Mouse (Mus musculus) heart, embryonic 16.5 days (tissue): Measurements from ENCODE around the gene Stx6. TPM values are rescaled to one million over a fixed set of nuclear protein-coding genes. Genes with fewer than 3 reads are reported as not detected.

Experiments used
- ATAC-seq: fragments of 200-750 bp; cut with Nextera tagmentation; replicated peaks from 2 replicates; pipeline ENCODE4 v1.8.0; 2017; ENCODE audit warnings: moderate number of reproducible peaks; ENCODE audit not compliant: insufficient read depth, low FRiP score; ENCODE audit errors: extremely low read depth
- H3K27ac ChIP-seq: fragments of 300-500 bp; sonication (generic); 2 replicates; pipeline ENCODE4 v1.5.1; 2014; ENCODE audit warnings: mild to moderate bottlenecking, low read length, control low read depth, moderate library complexity
- H3K27me3 ChIP-seq: fragments of 300-500 bp; sonication (generic); 2 replicates; pipeline ENCODE4 v1.6.1; 2014; ENCODE audit warnings: low read length, mixed read lengths; ENCODE audit not compliant: control insufficient read depth, insufficient read depth
- H3K36me3 ChIP-seq: fragments of 300-500 bp; sonication (generic); 2 replicates; pipeline ENCODE4 v1.6.1; 2014; ENCODE audit not compliant: control insufficient read depth, insufficient read depth
- H3K4me1 ChIP-seq: fragments of 300-500 bp; sonication (generic); 2 replicates; pipeline ENCODE4 v1.6.1; 2014; ENCODE audit warnings: low read length, mixed read lengths; ENCODE audit not compliant: control insufficient read depth, insufficient read depth
- H3K4me2 ChIP-seq: fragments of 300-500 bp; sonication (generic); 2 replicates; pipeline ENCODE4 v1.6.1; 2014; ENCODE audit warnings: low read depth, mild to moderate bottlenecking, control low read depth, low read length
- H3K4me3 ChIP-seq: fragments of 300-500 bp; sonication (generic); 2 replicates; pipeline ENCODE4 v1.5.1; 2014; ENCODE audit warnings: mild to moderate bottlenecking, control low read depth, low read length
- H3K9ac ChIP-seq: fragments of 300-500 bp; sonication (generic); 2 replicates; pipeline ENCODE4 v1.6.1; 2014; ENCODE audit warnings: low read length, control low read depth
- H3K9me3 ChIP-seq: fragments of 300-500 bp; sonication (generic); replicated peaks from 2 replicates; pipeline ENCODE4 v1.6.1; 2016; ENCODE audit warnings: low read length; ENCODE audit not compliant: control insufficient read depth
- WGBS: fragments of 180-500 bp; shearing (Covaris S2); extraction: QIAGEN DNeasy Blood & Tissue Kit; methylation state at CpG from one replicate; pipeline ENCODE4 v1.1.7; 2014; 5-methylcytosine and 5-hydroxymethylcytosine counted together
- polyA plus RNA-seq: library from polyadenylated mRNA; unstranded; fragments of >200 nt; fragmentation: Nextera tagmentation; extraction: Ambion mirVana; gene quantifications from 2 replicates; pipeline ENCODE4 v1.2.1, GENCODE M21; 2015

Gene Stx6
- 53.4 and 54.0 TPM in 2 replicates for polyA plus RNA-seq

DNA sequence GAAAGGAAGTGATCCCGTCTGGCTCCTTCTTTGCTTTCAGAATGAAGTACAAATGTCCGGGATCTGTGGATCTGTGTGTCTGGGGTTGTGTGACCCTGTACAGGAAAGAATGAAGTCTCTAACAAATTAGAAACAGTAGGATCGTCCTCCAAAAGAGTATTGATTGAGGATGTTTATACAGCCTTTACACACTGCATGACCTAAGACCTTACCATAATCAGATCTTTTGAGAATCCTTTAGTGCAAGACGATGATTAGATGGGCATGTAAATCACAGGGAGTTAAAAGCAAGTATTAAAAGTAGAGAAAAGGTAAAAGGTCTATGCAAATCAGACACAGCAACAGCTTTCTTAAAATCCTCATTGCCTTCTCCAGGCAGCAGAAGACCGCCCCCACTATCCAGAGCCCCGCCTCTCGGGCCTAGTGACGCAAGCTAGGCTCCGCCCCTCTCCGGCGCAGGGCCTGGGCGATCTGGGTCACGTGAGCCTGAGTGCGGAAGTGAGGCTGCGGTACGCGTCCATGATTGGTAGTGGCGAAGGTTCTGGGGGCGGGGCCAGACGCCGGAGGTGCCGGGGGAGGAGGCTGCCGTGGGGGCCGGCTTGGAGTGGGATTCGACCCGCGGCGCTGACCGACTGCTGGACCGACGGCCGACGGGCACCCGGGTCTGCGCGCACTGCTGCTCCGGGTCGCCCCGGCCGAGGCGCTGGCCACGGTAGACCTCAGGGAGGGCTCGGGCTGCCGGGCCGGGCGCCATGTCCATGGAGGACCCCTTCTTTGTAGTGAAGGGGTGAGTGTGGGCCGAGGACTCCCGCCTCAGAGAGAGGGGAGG lies at the start of gene Stx6:
Gene Stx6, plus strand, starts transcription at position 575 of the 829 bp plus-strand sequence.
- peaks cover 6% of the 10 kb centered on the region for H3K4me1 ChIP-seq
- H3K36me3 ChIP-seq, result no peaks in the 10 kb centered on the region
- H3K27ac ChIP-seq, result peak within 1 kb of the TSS; percentile 90
- H3K9me3 ChIP-seq, result no peaks in the 10 kb centered on the region
- H3K9ac ChIP-seq, result peak within 1 kb of the TSS; percentile 95
- peak within 1 kb of the TSS; percentile 99 for H3K4me3 ChIP-seq
- peak within 1 kb of the TSS; percentile 88 for H3K4me2 ChIP-seq
- H3K27me3 ChIP-seq, result no peaks in the 10 kb centered on the region
- 3% methylated on average over 48 of the region's 48 CpGs for WGBS
- ATAC-seq, result peak; percentile 97

GRCm38 (mm10) chr1:155109387-155110350 lies 48.8 kb upstream of the Stx6 start:
- H3K9me3 ChIP-seq, result no peaks in the 10 kb centered on the region; the same call in 1 of the 2 replicates
- no peaks in the 10 kb centered on the region for H3K36me3 ChIP-seq
- WGBS, result 12% methylated on average over 18 of the region's 18 CpGs
- H3K27me3 ChIP-seq, result no peaks in the 10 kb centered on the region
- H3K9ac ChIP-seq, result peak overlapping the region; percentile 39
- H3K27ac ChIP-seq, result peak overlapping the region; percentile 85
- 0 out of 2 replicates have a peak, but pooled peaks have one; percentile 24 for ATAC-seq
- peaks cover 29% of the 10 kb centered on the region for H3K4me1 ChIP-seq
- H3K4me3 ChIP-seq, result 0 out of 2 replicates have a peak overlapping the region, but pooled peaks have one; percentile 11
- peak overlapping the region; percentile 48 for H3K4me2 ChIP-seq

GRCm38 (mm10) chr1:155111491-155111890 lies 47.0 kb upstream of the Stx6 start:
- Histone ChIP-seq H3K9me3 (no peaks in the 10 kb centered on the region), H3K36me3 (no peaks in the 10 kb centered on the region), H3K9ac (peak overlapping the region; percentile 30; the same call in 1 of the 2 replicates), H3K27ac (no peak overlapping the region), H3K27me3 (no peaks in the 10 kb centered on the region), H3K4me3 (no peak overlapping the region), H3K4me1 (peaks cover 29% of the 10 kb centered on the region), H3K4me2 (no peak overlapping the region)
- no peak for ATAC-seq
- WGBS, result 55% methylated on average over 6 of the region's 6 CpGs

GRCm38 (mm10) chr1:155112118-155112517 lies 46.4 kb upstream of the Stx6 start:
- no peaks in the 10 kb centered on the region for H3K27me3 ChIP-seq
- H3K4me3 ChIP-seq, result no peak overlapping the region
- H3K27ac ChIP-seq, result no peak overlapping the region
- no peak overlapping the region for H3K9ac ChIP-seq
- peaks cover 29% of the 10 kb centered on the region for H3K4me1 ChIP-seq
- no peaks in the 10 kb centered on the region for H3K9me3 ChIP-seq
- H3K4me2 ChIP-seq, result no peak overlapping the region
- no peaks in the 10 kb centered on the region for H3K36me3 ChIP-seq
- ATAC-seq, result no peak
- 34% methylated on average over 4 of the region's 4 CpGs for WGBS

DNA sequence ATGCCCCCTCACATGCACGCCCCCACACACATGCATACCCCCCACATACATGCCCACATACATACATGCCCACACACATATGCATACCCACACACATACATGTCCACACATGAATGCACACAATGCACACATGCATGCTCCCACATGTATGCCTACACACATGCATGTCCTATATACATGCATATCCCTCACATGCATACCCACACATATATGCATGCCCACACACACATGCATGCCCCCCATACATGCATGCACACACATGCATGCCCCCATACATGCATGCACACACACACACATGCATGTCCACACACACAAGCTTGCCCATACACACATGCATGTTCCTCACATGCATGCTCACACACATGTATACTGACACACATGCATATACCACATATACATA lies 45.6 kb upstream of the Stx6 start:
- H3K9ac ChIP-seq, result no peak overlapping the region
- H3K27ac ChIP-seq, result no peak overlapping the region
- no peaks in the 10 kb centered on the region for H3K36me3 ChIP-seq
- H3K27me3 ChIP-seq, result no peaks in the 10 kb centered on the region
- H3K9me3 ChIP-seq, result no peaks in the 10 kb centered on the region
- H3K4me2 ChIP-seq, result no peak overlapping the region
- no peak for ATAC-seq
- no peak overlapping the region for H3K4me3 ChIP-seq
- peaks cover 29% of the 10 kb centered on the region for H3K4me1 ChIP-seq
- WGBS, result 100% methylated on average over 1 of the region's 1 CpGs

DNA sequence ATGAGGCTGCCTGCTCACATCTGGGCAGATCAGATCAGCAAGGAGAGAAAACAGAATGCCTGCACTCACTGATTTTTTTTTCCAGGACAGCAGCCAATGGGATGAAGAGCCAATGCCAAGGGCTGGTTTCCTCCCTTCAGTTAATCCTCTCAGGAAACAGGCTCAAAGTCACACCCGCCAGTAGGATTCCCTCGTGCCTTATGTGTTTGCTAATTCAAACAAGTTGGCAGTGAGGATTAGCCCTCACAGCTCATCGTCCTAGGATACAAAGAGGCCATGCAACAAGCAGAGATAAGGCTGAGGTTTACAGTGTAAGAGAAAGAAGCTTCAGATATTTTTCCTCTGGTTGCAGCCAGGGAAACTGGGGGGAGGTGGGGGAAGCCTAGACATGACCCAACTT lies 44.6 kb upstream of the Stx6 start:
- WGBS, result 21% methylated on average over 3 of the region's 3 CpGs
- Histone ChIP-seq H3K4me3 (no peak overlapping the region), H3K27me3 (no peaks in the 10 kb centered on the region), H3K4me2 (no peak overlapping the region), H3K27ac (no peak overlapping the region), H3K4me1 (peaks cover 23% of the 10 kb centered on the region), H3K9me3 (no peaks in the 10 kb centered on the region), H3K36me3 (no peaks in the 10 kb centered on the region), H3K9ac (no peak overlapping the region)
- ATAC-seq, result no peak; the same call in 1 of the 2 replicates

- 76% methylated on average over 1 of the region's 1 CpGs for WGBS
- no peak overlapping the region for H3K4me2 ChIP-seq
- H3K36me3 ChIP-seq, result no peaks in the 10 kb centered on the region
- H3K9ac ChIP-seq, result no peak overlapping the region
- no peaks in the 10 kb centered on the region for H3K9me3 ChIP-seq
- ATAC-seq, result no peak
- H3K4me3 ChIP-seq, result no peak overlapping the region
- no peaks in the 10 kb centered on the region for H3K27me3 ChIP-seq
- H3K27ac ChIP-seq, result no peak overlapping the region
- peaks cover 8% of the 10 kb centered on the region for H3K4me1 ChIP-seq
These were observed 38.8 kb upstream of the Stx6 start for GRCm38 (mm10) chr1:155119719-155120118.

DNA sequence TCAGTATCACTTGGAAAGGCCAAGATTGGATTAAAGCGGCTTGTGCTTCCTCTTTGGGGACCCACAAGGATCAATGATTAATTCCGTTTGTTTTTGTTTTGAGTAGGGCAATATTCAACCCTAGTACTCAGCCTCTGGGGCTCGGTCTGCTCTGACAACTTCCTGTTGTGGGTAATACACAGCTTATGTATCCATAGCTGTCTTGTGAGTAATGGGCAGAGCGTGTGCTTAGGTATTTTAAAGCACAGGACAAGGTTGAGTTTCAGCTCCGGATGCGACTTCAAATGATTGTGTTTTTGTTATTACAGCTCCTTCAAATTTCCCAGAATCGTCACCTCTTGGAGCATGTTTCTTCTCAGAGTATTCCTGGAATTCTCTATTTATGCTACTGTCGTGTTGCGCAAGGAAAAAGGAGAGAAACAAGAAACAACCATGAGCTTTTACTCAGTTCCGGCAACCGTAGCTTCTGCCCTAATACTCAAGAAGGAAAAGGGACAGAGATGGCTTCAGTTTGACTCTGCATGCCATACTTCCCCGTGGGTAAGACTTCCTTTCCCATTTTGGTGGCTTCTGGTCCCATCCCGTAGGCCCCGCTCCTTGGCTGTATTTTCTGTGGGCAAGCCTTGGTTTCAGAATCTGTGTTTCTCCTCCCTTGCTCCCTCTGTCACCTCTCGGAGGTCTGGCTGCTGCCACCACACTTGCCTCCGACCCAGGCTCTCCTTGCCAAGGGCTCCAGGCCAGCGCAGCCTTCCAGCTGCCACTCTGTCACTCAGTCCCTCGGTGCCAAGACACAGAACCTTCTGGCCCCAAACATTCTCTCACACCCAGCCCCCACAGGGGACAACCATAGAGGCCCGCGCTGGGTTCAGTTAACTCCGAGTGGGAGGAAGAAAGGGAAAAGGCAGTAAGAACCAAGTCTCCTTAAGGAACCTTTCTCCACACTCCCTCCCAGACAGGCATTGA lies 36.3 kb upstream of the Stx6 start:
- whole genome bisulfite sequencing, result 63% methylated on average over 21 of the region's 21 CpGs
- Histone ChIP-seq H3K4me3 (no peak overlapping the region), H3K4me1 (peaks cover 8% of the 10 kb centered on the region), H3K27ac (peak overlapping the region; percentile 51; the same call in 1 of the 2 replicates), H3K9ac (0 out of 2 replicates have a peak overlapping the region, but pooled peaks have one; percentile 3), H3K4me2 (0 out of 2 replicates have a peak overlapping the region, but pooled peaks have one; percentile 5), H3K27me3 (no peaks in the 10 kb centered on the region), H3K9me3 (no peaks in the 10 kb centered on the region), H3K36me3 (no peaks in the 10 kb centered on the region)
- peak; percentile 72 for ATAC-seq
